Mouse (Mus musculus) stomach, postnatal 0 days (tissue): Measurements from ENCODE around the gene Nxn. TPM values are rescaled to one million over a fixed set of nuclear protein-coding genes. Genes with fewer than 3 reads are reported as not detected.

Experiments
- ATAC-seq: fragments of 200-750 bp; cut with Nextera tagmentation; 2 replicates; pipeline ENCODE4 v1.8.0; 2017; ENCODE audit not compliant: low FRiP score, low TSS enrichment
- DNase-seq: peaks from one replicate; pipeline ENCODE4 v3.0.0-alpha.2; 2016; ENCODE audit warnings: low spot score
- H3K27ac ChIP-seq: fragments of 300-500 bp; sonication (generic); replicated peaks from 2 replicates; pipeline ENCODE4 v1.5.1; 2014; ENCODE audit warnings: mild to moderate bottlenecking, control low read depth
- H3K27me3 ChIP-seq: fragments of 300-500 bp; sonication (generic); 2 replicates; pipeline ENCODE4 v1.6.1; 2014; ENCODE audit warnings: low read length; ENCODE audit not compliant: control insufficient read depth, insufficient read depth
- H3K36me3 ChIP-seq: fragments of 300-500 bp; sonication (generic); 2 replicates; pipeline ENCODE4 v1.6.1; 2014; ENCODE audit warnings: low read length, mixed read lengths; ENCODE audit not compliant: control insufficient read depth, insufficient read depth
- H3K4me1 ChIP-seq: fragments of 300-500 bp; sonication (generic); replicated peaks from 2 replicates; pipeline ENCODE4 v1.6.1; 2014; ENCODE audit warnings: antibody characterized with exemption; ENCODE audit not compliant: control insufficient read depth, insufficient read depth
- H3K4me2 ChIP-seq: fragments of 300-500 bp; sonication (generic); replicated peaks from 2 replicates; pipeline ENCODE4 v1.6.1; 2014; ENCODE audit warnings: low read depth, mild to moderate bottlenecking, control low read depth, moderate library complexity
- H3K4me3 ChIP-seq: fragments of 300-500 bp; sonication (generic); 2 replicates; pipeline ENCODE4 v1.5.1; 2014; ENCODE audit warnings: low read depth, low read length, control low read depth
- H3K9ac ChIP-seq: fragments of 300-500 bp; sonication (generic); 2 replicates; pipeline ENCODE4 v1.6.1; 2014; ENCODE audit warnings: mild to moderate bottlenecking, low read length, control low read depth, mixed read lengths
- H3K9me3 ChIP-seq: fragments of 300-500 bp; sonication (generic); 2 replicates; pipeline ENCODE4 v1.6.1; 2016; ENCODE audit warnings: low read length; ENCODE audit not compliant: control insufficient read depth
- CTCF ChIP-seq: IDR thresholded peaks from 2 replicates; pipeline ENCODE4 v1.5.1; 2016; ENCODE audit warnings: antibody characterized with exemption, low read depth, mild to moderate bottlenecking, moderate library complexity
- EP300 ChIP-seq: optimal IDR thresholded peaks from 2 replicates; pipeline ENCODE3; 2016; ENCODE audit warnings: antibody characterized with exemption
- WGBS: fragments of 180-500 bp; shearing (Covaris S2); extraction: QIAGEN DNeasy Blood & Tissue Kit; methylation state at CpG from one replicate; pipeline ENCODE4 v1.1.7; 2014; 5-methylcytosine and 5-hydroxymethylcytosine counted together
- polyA plus RNA-seq: library from polyadenylated mRNA; unstranded; fragments of >200 nt; fragmentation: Nextera tagmentation; extraction: Ambion mirVana; gene quantifications from 2 replicates; pipeline ENCODE4 v1.2.1, GENCODE M21; 2015

Gene Nxn
- polyA plus RNA-seq, 1 experiment from 2014 or later: 24.0 TPM

GRCm38 (mm10) chr11:76298457-76299000 lies 100.4 kb downstream of the Nxn start:
- Histone ChIP-seq H3K4me3 (no peak overlapping the region), H3K4me1 (no peaks in the 10 kb centered on the region), H3K9me3 (no peaks in the 10 kb centered on the region), H3K27me3 (no peaks in the 10 kb centered on the region), H3K4me2 (no peak overlapping the region), H3K27ac (no peak overlapping the region), H3K9ac (no peak overlapping the region), H3K36me3 (no peaks in the 10 kb centered on the region)
- no peak for DNase-seq
- TF ChIP-seq CTCF (peak; percentile 56), EP300 (no peak)
- no peak for ATAC-seq
- WGBS: 59% methylated on average over 9 of the region's 9 CpGs

GRCm38 (mm10) chr11:76297252-76297651 lies 101.7 kb downstream of the Nxn start:
- no peak overlapping the region for H3K4me3 ChIP-seq
- H3K27me3 ChIP-seq: no peaks in the 10 kb centered on the region
- DNase-seq: no peak
- no peaks in the 10 kb centered on the region for H3K9me3 ChIP-seq
- H3K9ac ChIP-seq: no peak overlapping the region
- H3K4me1 ChIP-seq: no peaks in the 10 kb centered on the region
- no peak for ATAC-seq
- no peak for TF ChIP-seq EP300
- TF ChIP-seq CTCF: no peak
- no peaks in the 10 kb centered on the region for H3K36me3 ChIP-seq
- H3K4me2 ChIP-seq: no peak overlapping the region
- no peak overlapping the region for H3K27ac ChIP-seq
- 55% methylated on average over 9 of the region's 9 CpGs for WGBS

GRCm38 (mm10) chr11:76294836-76295235 lies 104.1 kb downstream of the Nxn start:
- Histone ChIP-seq H3K4me3 (no peak overlapping the region), H3K36me3 (no peaks in the 10 kb centered on the region), H3K9ac (no peak overlapping the region), H3K27ac (no peak overlapping the region), H3K27me3 (no peaks in the 10 kb centered on the region), H3K9me3 (no peaks in the 10 kb centered on the region), H3K4me1 (no peaks in the 10 kb centered on the region), H3K4me2 (no peak overlapping the region)
- DNase-seq: no peak
- no peak for TF ChIP-seq CTCF
- no peak for TF ChIP-seq EP300
- ATAC-seq: no peak
- WGBS: 35% methylated on average over 9 of the region's 9 CpGs

- TF ChIP-seq CTCF (no peak), EP300 (no peak)
- H3K9me3 ChIP-seq: no peaks in the 10 kb centered on the region
- H3K27ac ChIP-seq: no peak overlapping the region
- H3K27me3 ChIP-seq: no peaks in the 10 kb centered on the region
- no peak overlapping the region for H3K4me3 ChIP-seq
- 71% methylated on average over 5 of the region's 5 CpGs for WGBS
- ATAC-seq (no peak), DNase-seq (no peak)
- H3K4me1 ChIP-seq: no peaks in the 10 kb centered on the region
- no peaks in the 10 kb centered on the region for H3K36me3 ChIP-seq
- H3K4me2 ChIP-seq: no peak overlapping the region
- no peak overlapping the region for H3K9ac ChIP-seq
These were observed 104.9 kb downstream of the Nxn start for GRCm38 (mm10) chr11:76294078-76294477.

GRCm38 (mm10) chr11:76292831-76293230 lies 106.1 kb downstream of the Nxn start:
- H3K27ac ChIP-seq: peak overlapping the region; percentile 63
- TF ChIP-seq EP300 (no peak), CTCF (no peak)
- H3K4me3 ChIP-seq: no peak overlapping the region
- H3K9me3 ChIP-seq: no peaks in the 10 kb centered on the region
- DNase-seq (no peak), ATAC-seq (no peak)
- WGBS: 71% methylated on average over 6 of the region's 6 CpGs
- no peak overlapping the region for H3K9ac ChIP-seq
- no peaks in the 10 kb centered on the region for H3K36me3 ChIP-seq
- H3K27me3 ChIP-seq: no peaks in the 10 kb centered on the region
- H3K4me1 ChIP-seq: no peaks in the 10 kb centered on the region
- peak overlapping the region; percentile 17; the same call in 1 of the 2 replicates for H3K4me2 ChIP-seq

- H3K4me2 ChIP-seq: peak overlapping the region; percentile 17; the same call in 1 of the 2 replicates
- H3K9me3 ChIP-seq: no peaks in the 10 kb centered on the region
- no peak overlapping the region for H3K9ac ChIP-seq
- peak overlapping the region; percentile 63 for H3K27ac ChIP-seq
- no peak for TF ChIP-seq CTCF
- TF ChIP-seq EP300: no peak
- H3K4me1 ChIP-seq: no peaks in the 10 kb centered on the region
- no peaks in the 10 kb centered on the region for H3K27me3 ChIP-seq
- no peak for ATAC-seq
- DNase-seq: no peak
- no peaks in the 10 kb centered on the region for H3K36me3 ChIP-seq
- H3K4me3 ChIP-seq: no peak overlapping the region
- WGBS: 33% methylated on average over 15 of the region's 15 CpGs
These were observed 106.5 kb downstream of the Nxn start for GRCm38 (mm10) chr11:76292398-76292797.
